Mouse (Mus musculus) retina, postnatal 1 day (tissue): ENCODE data around the gene Olfr713.

Source experiments
- DNase-seq: peaks from one replicate; pipeline ENCODE4 v3.0.0-alpha.2; 2012

Olfr713 gene

DNA sequence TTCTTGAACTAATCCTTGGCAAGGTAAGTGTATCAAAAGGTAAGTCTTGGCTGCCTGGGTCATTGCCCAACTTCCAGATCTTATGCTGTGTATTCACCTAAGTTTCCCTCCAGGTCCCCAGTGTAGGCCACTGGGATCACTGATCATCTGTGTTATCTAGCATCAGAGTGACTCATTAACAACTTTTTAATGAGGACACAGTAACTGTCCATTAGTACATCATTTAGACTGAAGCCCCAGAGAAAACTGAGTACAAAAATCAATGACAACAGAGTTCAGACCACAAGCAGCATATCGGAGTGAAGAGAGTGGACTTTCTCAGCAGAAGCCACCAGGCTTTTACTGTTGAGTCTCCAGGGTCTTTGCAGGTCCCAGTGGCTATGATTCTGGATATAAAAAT, at the start of gene Olfr713:
TSS of gene Olfr713 (plus strand) at position 301 of the 400 bp plus-strand sequence.
- no peak for DNase-seq

DNA sequence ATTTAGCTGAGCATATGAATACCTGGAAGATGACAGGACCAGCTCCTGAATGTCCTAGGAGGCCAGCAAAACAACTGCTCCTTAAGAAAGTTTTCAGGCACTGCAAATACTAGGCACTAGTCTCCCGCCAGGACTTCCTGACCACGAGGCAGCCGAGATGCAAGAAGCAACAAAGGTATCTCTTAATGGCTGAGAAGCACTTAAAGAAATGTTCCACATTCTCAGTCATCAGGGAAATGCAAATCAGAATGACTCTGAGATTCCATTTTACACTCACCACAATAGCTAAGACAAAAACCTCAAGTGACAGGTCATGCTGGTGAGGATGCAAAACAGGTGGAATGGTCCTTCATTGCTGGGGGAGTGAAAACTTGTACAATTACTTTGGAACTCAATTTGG, 45.7 kb upstream of the Olfr713 start:
- no peak for DNase-seq

DNA sequence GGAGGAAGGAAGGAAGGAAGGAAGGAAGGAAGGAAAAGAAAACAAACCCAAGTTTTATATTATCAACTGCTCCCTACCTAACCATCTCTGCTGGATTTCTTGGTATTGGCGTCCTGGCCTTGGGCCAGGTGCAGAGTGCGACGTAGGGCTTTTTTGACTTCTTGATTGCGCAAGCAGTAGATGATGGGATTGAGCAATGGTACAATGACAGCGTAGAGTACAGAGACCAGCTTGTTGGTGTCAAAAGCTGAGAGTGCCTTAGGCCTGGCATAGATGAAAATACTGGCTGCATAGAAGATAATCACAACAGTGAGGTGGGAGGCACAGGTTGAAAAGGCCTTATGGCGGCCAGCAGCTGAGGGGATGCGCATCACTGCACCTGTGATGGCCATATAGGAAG, 30.2 kb upstream of the Olfr713 start:
- DNase-seq = no peak

DNA sequence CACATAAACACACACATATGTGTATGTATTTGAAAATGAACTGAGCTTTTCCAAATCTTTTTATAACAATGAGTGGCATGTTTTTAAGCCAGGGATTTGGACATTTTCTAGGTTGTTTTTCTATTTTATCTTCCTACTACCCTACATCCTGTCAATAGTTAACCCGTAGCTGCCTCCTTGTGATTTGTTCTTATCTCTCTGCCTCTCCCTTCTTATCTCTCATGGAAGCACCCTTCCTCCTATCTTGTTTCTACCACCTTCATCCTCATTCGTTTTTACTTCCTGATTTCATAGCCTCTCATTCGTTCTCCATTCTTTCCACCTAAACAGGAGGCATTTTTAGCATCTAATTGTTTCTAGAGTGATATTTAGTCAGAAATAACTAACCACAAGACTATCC, 26.8 kb upstream of the Olfr713 start:
- no peak for DNase-seq

DNA sequence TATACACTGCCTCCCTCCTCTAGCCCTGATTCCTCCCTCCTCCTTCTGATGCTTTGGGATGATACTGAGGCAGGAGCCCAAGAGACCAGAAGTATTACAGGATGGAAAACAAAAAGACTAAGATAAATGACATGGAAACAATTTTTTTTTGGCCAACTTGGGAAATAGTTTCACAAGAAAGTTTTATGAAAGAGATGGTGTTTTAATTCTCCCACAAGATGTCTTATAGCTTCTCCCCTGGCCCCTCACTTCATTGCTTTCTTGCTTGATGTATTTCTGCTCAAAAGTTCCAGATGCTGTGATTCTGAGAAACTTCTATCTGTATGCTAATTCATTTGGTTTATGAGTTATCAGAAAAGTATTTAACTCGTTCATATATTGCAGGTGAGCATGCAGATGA, 25.0 kb upstream of the Olfr713 start, which contains the start of gene Olfr2:
TSS of gene Olfr2 (minus strand) at position 101 of the 400 bp plus-strand sequence.
- no peak for DNase-seq

DNA sequence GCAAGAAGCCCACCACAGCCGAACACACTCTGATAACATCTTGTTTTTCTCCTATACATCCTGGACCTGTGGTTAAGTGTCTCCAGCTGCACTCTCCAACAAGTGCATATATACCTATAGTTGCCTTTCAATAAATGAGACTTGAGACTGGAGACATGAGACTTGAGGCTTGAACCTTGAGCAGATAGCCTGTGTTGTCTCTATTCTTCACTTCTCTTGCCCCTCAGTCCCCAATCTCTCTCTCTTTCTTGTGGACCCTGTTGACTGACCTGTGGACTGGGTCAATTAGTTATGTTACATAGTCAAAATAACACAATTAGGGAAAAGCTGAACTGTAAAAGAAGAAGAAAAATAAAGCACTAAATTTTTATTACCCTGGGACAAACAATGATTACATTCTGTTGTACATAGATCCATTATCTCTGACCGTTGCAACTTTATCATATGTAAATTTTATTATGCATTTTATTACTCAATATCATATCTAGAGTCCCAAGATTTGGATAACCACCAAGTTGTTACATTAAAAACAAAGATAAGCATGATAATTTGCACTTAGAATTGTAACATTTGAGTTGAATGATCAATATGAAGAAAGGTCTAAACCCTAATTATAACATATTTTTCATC, 9.1 kb downstream of the Olfr713 start:
- no peak for DNase-seq

DNA sequence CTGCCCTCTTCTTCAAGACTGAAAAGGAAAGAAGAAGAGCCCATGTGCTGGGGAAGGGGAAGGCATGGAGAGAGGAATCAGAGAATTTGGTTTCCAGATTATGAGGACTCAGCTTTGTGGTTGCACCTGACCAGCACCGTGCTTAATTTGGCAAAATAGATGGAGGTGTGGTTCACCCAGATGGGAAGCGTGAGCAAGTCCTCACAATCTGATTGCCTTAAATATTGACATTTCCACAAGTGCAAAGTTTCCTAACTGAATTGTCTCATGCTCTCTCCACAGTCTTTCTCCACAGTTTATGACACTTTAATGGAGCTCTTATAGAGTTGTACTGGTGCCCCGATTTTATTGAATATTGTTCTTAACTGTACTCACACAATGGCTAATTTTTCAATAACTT, 12.2 kb downstream of the Olfr713 start:
- no peak for DNase-seq

DNA sequence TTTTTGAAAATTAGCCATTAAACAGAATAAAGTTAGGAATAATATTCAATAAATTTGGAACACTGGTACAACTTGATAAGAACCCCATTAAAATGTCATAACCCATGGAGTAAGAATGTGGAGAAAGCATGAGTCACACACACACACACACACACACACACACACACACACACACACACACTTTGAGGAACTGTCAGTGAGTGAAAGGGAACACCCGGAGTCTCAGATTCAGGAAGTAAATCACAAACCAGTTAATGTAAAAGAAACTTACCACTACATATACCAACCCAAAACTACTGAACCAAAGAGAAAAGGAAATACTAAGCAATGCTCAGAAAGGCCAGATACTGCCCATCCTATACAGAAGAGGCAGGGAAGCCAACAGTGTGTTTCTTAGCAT, 13.4 kb downstream of the Olfr713 start:
- no peak for DNase-seq

DNA sequence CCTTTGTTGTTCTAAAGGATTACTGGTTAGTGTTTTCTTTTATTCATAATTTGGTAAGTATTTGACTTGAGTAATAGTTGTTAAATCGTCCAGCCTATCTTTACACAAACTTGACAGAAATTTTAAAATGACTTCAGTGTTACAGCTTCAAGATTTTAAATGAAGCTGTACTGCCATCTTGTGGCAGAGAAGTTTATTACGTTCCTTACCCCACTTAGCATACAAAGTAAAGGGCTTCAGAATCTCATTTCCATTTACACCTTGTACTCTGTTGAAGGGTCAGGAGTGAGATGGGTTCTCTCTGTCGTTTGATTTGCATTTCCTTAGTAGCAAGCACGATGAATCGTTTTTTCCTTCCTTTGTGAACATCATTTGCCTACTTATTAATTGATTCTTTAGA, 14.9 kb downstream of the Olfr713 start:
- peak; percentile 59 for DNase-seq

DNA sequence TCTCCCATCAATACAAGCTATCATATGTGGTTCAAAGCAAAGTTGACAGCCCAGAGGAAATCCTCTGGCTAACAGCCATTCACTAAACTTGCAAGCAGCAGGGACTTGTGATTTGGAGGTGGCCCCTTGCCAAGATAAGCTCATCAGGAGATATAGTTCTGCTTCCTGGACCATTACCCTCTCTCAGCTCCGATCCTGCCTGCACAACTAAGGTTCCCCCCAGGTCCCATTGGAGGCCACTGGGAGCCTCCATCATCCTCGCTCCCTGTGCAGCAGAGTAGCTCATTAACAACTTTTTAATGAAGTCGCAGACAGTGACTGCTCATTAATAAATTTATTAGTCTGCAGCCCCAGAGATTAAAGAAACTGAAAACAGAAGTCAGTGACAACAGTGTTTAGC, 16.6 kb downstream of the Olfr713 start:
- no peak for DNase-seq

DNA sequence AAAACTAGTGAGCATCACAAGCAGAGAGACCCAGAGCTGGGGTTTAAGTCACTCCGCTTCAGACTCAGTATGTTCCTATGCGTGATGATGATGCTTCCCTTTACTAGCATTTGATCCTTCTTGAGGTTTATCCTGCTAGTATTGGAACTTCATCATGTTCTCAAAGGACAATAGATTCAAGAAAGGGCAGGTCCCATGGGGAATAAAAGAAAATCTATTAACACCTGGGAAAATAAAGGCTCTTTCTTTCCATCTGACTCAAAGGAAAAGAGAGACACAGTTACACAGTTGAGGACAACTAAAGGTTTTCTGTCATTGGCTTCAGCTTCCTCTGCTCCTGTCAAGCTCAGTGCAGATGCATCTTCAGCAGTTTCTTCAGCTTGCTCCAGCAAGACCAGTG, 39.7 kb downstream of the Olfr713 start, which contains the start of gene Olfr714:
TSS of gene Olfr714 (plus strand) at position 301 of the 400 bp plus-strand sequence.
- no peak for DNase-seq
